Mouse (Mus musculus) bone marrow macrophage, adult 2 months (primary cell): Measurements from ENCODE around the gene Slc39a11.

Experiments used
- CTCF ChIP-seq: IDR thresholded peaks from 2 replicates; pipeline ENCODE4 v1.5.1; 2012; ENCODE audit warnings: low read depth, mild to moderate bottlenecking, low read length, moderate library complexity
- POLR2A ChIP-seq: IDR thresholded peaks from 2 replicates; pipeline ENCODE4 v1.6.1; 2012; ENCODE audit warnings: mild to moderate bottlenecking, low read depth, low read length, borderline replicate concordance

- TF ChIP-seq CTCF (no peak), POLR2A (no peak)
Measured at GRCm38 (mm10) chr11:113360049-113360835, 289.6 kb downstream of the Slc39a11 start.
